Mouse (Mus musculus): Measurements from ENCODE around the gene Wdr74.

GRCm38 (mm10) chr19:8739646-8740045 is 4.0 kb downstream of the Wdr74 start:
- TF ChIP-seq CTCF (IDR thresholded peaks at IDR 0.05; ENCODE audit: control insufficient read depth, insufficient read depth, insufficient replicate concordance, low read depth, low read length) (no peak), POLR2A (IDR thresholded peaks at IDR 0.05; ENCODE audit: control insufficient read depth, low read depth, low read length) (no peak)
